Mouse (Mus musculus): ENCODE data around the gene Zp2.

GRCm38 (mm10) chr7:120095180-120095579, 49.9 kb downstream of the Zp2 start, which contains the start of gene Dnah3:
- TF ChIP-seq CTCF (IDR thresholded peaks at IDR 0.05; ENCODE audit: low read depth): no peak
- TF ChIP-seq EP300 (IDR thresholded peaks at IDR 0.05; ENCODE audit: low read depth): no peak

Data from heart, postnatal 0 days (tissue).